Comparison of ENCODE assay signal across 8 mouse cellular contexts in the genomic region with DNA sequence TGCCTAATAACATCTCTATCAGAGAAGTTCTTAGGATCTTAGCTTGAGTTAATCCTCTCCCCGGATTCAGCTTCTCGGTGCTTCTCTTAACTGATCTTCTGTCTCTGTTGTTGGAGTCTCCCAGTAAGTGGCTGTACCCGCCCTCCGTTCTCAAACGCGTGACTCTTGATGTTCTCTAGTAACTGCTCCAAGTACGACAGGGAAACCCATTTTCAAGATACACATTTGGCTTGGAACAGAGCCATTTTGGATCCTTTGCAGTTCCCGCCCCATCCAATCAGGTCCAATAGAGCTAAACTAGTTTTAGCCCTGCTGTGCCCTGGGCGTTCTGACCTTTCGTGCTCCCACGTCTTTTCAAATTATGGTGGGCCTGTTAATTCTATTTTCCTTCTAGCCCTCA. TPM values are rescaled to one million over a fixed set of nuclear protein-coding genes. Genes with fewer than 3 reads are reported as not detected.
A peak's percentile ranks its signal among the peaks of the same experiment; 100 is the strongest.
DNase-seq lines count a peak whose midpoint lies in the region; ATAC-seq and TF ChIP-seq lines count a peak whose summit lies in the region.

No protein-coding gene starts in this region.

- no peaks in the 10 kb centered on the region for H3K9me3 ChIP-seq in forebrain, embryonic 16.5 days (ENCODE audit: control insufficient read depth, low read length)
- H3K9me3 ChIP-seq in liver, embryonic 11.5 days (ENCODE audit: control insufficient read depth, low read length), result no peaks in the 10 kb centered on the region

- no peak for TF ChIP-seq CTCF in left cerebral cortex, adult 2 months (IDR thresholded peaks at IDR 0.05)
- no peak for TF ChIP-seq CTCF in bone marrow macrophage, adult 2 months (IDR thresholded peaks at IDR 0.05; ENCODE audit: low read depth, low read length)

- peaks cover 8% of the 10 kb centered on the region for H3K4me1 ChIP-seq in bone marrow macrophage, adult 2 months (ENCODE audit: control insufficient read depth, insufficient read depth, low read length)
- peaks cover 6% of the 10 kb centered on the region for H3K4me1 ChIP-seq in forebrain, embryonic 16.5 days (replicated peaks; ENCODE audit: control insufficient read depth, insufficient read depth, low read length)
- H3K4me1 ChIP-seq in liver, embryonic 11.5 days (replicated peaks; ENCODE audit: control insufficient read depth, insufficient read depth, low read length), result peaks cover 6% of the 10 kb centered on the region

- no peak; the same call in 1 of the 2 replicates for ATAC-seq in forebrain, embryonic 16.5 days
- 0 out of 2 replicates have a peak, but pooled peaks have one; percentile 48 for ATAC-seq in liver, embryonic 11.5 days (replicated peaks; ENCODE audit: low FRiP score)

- no peaks in the 10 kb centered on the region for H3K27me3 ChIP-seq in forebrain, embryonic 16.5 days (replicated peaks; ENCODE audit: control insufficient read depth, insufficient read depth, low read length)
- H3K27me3 ChIP-seq in liver, embryonic 11.5 days (replicated peaks; ENCODE audit: control insufficient read depth, insufficient read depth, low read length), result no peaks in the 10 kb centered on the region

- H3K27ac ChIP-seq in left cerebral cortex, adult 2 months, result no peak overlapping the region
- H3K27ac ChIP-seq in bone marrow macrophage, adult 2 months (ENCODE audit: insufficient read depth, low read depth, low read length), result peak overlapping the region; percentile 71
- peak overlapping the region; percentile 80; the same call in 1 of the 2 replicates for H3K27ac ChIP-seq in forebrain, embryonic 16.5 days (ENCODE audit: low read length)
- peak overlapping the region; percentile 81 for H3K27ac ChIP-seq in liver, embryonic 11.5 days (ENCODE audit: low read depth, low read length)

- H3K9ac ChIP-seq in forebrain, embryonic 16.5 days (replicated peaks; ENCODE audit: low read depth, low read length), result peak overlapping the region; percentile 56
- peak overlapping the region; percentile 80 for H3K9ac ChIP-seq in liver, embryonic 11.5 days (ENCODE audit: low read depth, low read length)

- 9% methylated on average over 11 of the region's 11 CpGs for WGBS in forebrain, embryonic 16.5 days
- WGBS in liver, embryonic 11.5 days, result 13% methylated on average over 11 of the region's 11 CpGs

- H3K36me3 ChIP-seq in forebrain, embryonic 16.5 days (ENCODE audit: control insufficient read depth, insufficient read depth), result no peaks in the 10 kb centered on the region
- no peaks in the 10 kb centered on the region; the same call in 1 of the 2 replicates for H3K36me3 ChIP-seq in liver, embryonic 11.5 days (ENCODE audit: control insufficient read depth, insufficient read depth, low read length)

- peak overlapping the region; percentile 66 for H3K4me2 ChIP-seq in forebrain, embryonic 16.5 days (ENCODE audit: low read length)
- H3K4me2 ChIP-seq in liver, embryonic 11.5 days, result peak overlapping the region; percentile 80

- DNase-seq in left cerebral cortex, adult 2 months (ENCODE audit: extremely low spot score in 1 of 2, low spot score in 2 of 2), result no peak
- no peak for DNase-seq in left cerebral cortex, adult 11 months (ENCODE audit: low spot score)
- DNase-seq in liver, embryonic 11.5 days (ENCODE audit: low spot score), result no peak
- peak; percentile 28 for DNase-seq in retina, adult 2 months (ENCODE audit: low read depth, low spot score)
- no peak for DNase-seq in ovary, adult 18-20 months (ENCODE audit: low spot score)
- DNase-seq in urinary bladder, adult 18-20 months (ENCODE audit: low spot score in 2 of 2), result no peak

- TF ChIP-seq POLR2A in bone marrow macrophage, adult 2 months (IDR thresholded peaks at IDR 0.05; ENCODE audit: borderline replicate concordance, low read depth, low read length), result no peak

- peak overlapping the region; percentile 56 for H3K4me3 ChIP-seq in left cerebral cortex, adult 2 months
- H3K4me3 ChIP-seq in bone marrow macrophage, adult 2 months (ENCODE audit: insufficient read depth, low read length), result peak overlapping the region; percentile 92
- peak overlapping the region; percentile 51 for H3K4me3 ChIP-seq in forebrain, embryonic 16.5 days (replicated peaks; ENCODE audit: low read length)
- peak overlapping the region; percentile 69 for H3K4me3 ChIP-seq in liver, embryonic 11.5 days (ENCODE audit: low read depth, low read length)

- intact Hi-C loops in left cerebral cortex, adult 2 months (cut with DNase I), result no loop called here

RNA-seq across cellular contexts. Expression of a gene that starts 0.7 kb away (rescaled TPM):
- 1 to 10 TPM; 2.1 to 3.4 TPM for total RNA-seq in left cerebral cortex, adult 2 months (2021)
- 4.0 and 4.3 TPM in 2 replicates for polyA plus RNA-seq in bone marrow macrophage, adult 2 months (2012; ENCODE audit: insufficient read depth, insufficient read length, missing spikeins)
- polyA plus RNA-seq in forebrain, embryonic 16.5 days (2015; fragmentation: Nextera tagmentation; extraction: Ambion mirVana), result 5.2 and 5.6 TPM in 2 replicates
- 8.1 and 8.5 TPM in 2 replicates for polyA plus RNA-seq in liver, embryonic 11.5 days (2014; fragmentation: Nextera tagmentation; extraction: Ambion mirVana)

RNA-seq across cellular contexts. Expression of a gene that starts 41.4 kb away (rescaled TPM):
- not detected for total RNA-seq in left cerebral cortex, adult 2 months (2021)
- not detected in 2 replicates for polyA plus RNA-seq in bone marrow macrophage, adult 2 months (2012; ENCODE audit: insufficient read depth, insufficient read length, missing spikeins)
- polyA plus RNA-seq in forebrain, embryonic 16.5 days (2015; fragmentation: Nextera tagmentation; extraction: Ambion mirVana), result not detected in 2 replicates
- polyA plus RNA-seq in liver, embryonic 11.5 days (2014; fragmentation: Nextera tagmentation; extraction: Ambion mirVana), result not detected in 2 replicates

RNA-seq across cellular contexts. Expression of a gene that starts 53.9 kb away (rescaled TPM):
- 10 to 100 TPM; 14.5 to 14.9 TPM for total RNA-seq in left cerebral cortex, adult 2 months (2021)
- 1.0 and 1.3 TPM in 2 replicates for polyA plus RNA-seq in bone marrow macrophage, adult 2 months (2012; ENCODE audit: insufficient read depth, insufficient read length, missing spikeins)
- polyA plus RNA-seq in forebrain, embryonic 16.5 days (2015; fragmentation: Nextera tagmentation; extraction: Ambion mirVana), result 2.8 and 6.0 TPM in 2 replicates
- polyA plus RNA-seq in liver, embryonic 11.5 days (2014; fragmentation: Nextera tagmentation; extraction: Ambion mirVana), result 3.9 and 4.4 TPM in 2 replicates
